Mouse (Mus musculus): ENCODE results near the gene Prss12.

- TF ChIP-seq CTCF (IDR thresholded peaks at IDR 0.05; ENCODE audit: borderline replicate concordance, insufficient read depth, low read length) (no peak), POLR2A (IDR thresholded peaks at IDR 0.05; ENCODE audit: low read depth, low read length) (no peak)
Observed at GRCm38 (mm10) chr3:123397562-123398481, 48.9 kb upstream of the Prss12 start.
